Mouse (Mus musculus): ENCODE data around the gene Miga1. TPM values are rescaled to one million over a fixed set of nuclear protein-coding genes. Genes with fewer than 3 reads are reported as not detected.
A peak's percentile ranks its signal among the peaks of the same experiment; 100 is the strongest.
"Not testable (repeated sequence)": the region's sequence is repeated elsewhere in the genome, so short reads cannot be mapped to it uniquely, and the experiment has no call there.

Miga1 gene
- polyA plus RNA-seq, 1 experiment from 2014 or later = 18.8 TPM

GRCm38 (mm10) chr3:152320972-152321645, 19.1 kb downstream of the Miga1 start:
- Histone ChIP-seq H3K36me3 (peaks cover 34% of the 10 kb centered on the region), H3K9ac (no peak overlapping the region), H3K9me3 (replicated peaks) (no peaks in the 10 kb centered on the region), H3K4me1 (replicated peaks) (no peaks in the 10 kb centered on the region), H3K4me2 (no peak overlapping the region), H3K27ac (ENCODE audit: poor library complexity, severe bottlenecking) (no peak overlapping the region), H3K27me3 (replicated peaks) (no peaks in the 10 kb centered on the region), H3K4me3 (no peak overlapping the region)
- ATAC-seq (ENCODE audit: insufficient number of reproducible peaks, low FRiP score) = no peak
- WGBS = 86% methylated on average over 10 of the region's 10 CpGs

GRCm38 (mm10) chr3:152316447-152317173, 23.6 kb downstream of the Miga1 start:
- peaks cover 34% of the 10 kb centered on the region for H3K36me3 ChIP-seq
- H3K9me3 ChIP-seq (replicated peaks); ATAC-seq (ENCODE audit: insufficient number of reproducible peaks, low FRiP score); H3K4me2 ChIP-seq; H3K4me3 ChIP-seq; H3K9ac ChIP-seq; H3K4me1 ChIP-seq (replicated peaks); H3K27ac ChIP-seq (ENCODE audit: poor library complexity, severe bottlenecking); H3K27me3 ChIP-seq (replicated peaks): not testable (repeated sequence)
- WGBS = 58% methylated on average over 9 of the region's 9 CpGs

GRCm38 (mm10) chr3:152315613-152316012, 24.6 kb downstream of the Miga1 start:
- 7% methylated on average over 7 of the region's 7 CpGs for WGBS
- H3K27me3 ChIP-seq (replicated peaks) = no peaks in the 10 kb centered on the region
- H3K9ac ChIP-seq = no peak overlapping the region
- H3K4me3 ChIP-seq = no peak overlapping the region
- no peaks in the 10 kb centered on the region for H3K9me3 ChIP-seq (replicated peaks)
- peaks cover 28% of the 10 kb centered on the region for H3K36me3 ChIP-seq
- H3K4me2 ChIP-seq = no peak overlapping the region
- peak; percentile 88 for ATAC-seq (ENCODE audit: insufficient number of reproducible peaks, low FRiP score)
- H3K27ac ChIP-seq (ENCODE audit: poor library complexity, severe bottlenecking) = no peak overlapping the region
- H3K4me1 ChIP-seq (replicated peaks) = peaks cover 10% of the 10 kb centered on the region

- not testable (repeated sequence) for H3K4me2 ChIP-seq; H3K4me3 ChIP-seq; H3K9ac ChIP-seq; H3K27me3 ChIP-seq (replicated peaks); H3K27ac ChIP-seq (ENCODE audit: poor library complexity, severe bottlenecking); ATAC-seq (ENCODE audit: insufficient number of reproducible peaks, low FRiP score); H3K9me3 ChIP-seq (replicated peaks)
- peaks cover 23% of the 10 kb centered on the region for H3K36me3 ChIP-seq
- 80% methylated on average over 14 of the region's 14 CpGs for WGBS
- peaks cover 18% of the 10 kb centered on the region for H3K4me1 ChIP-seq (replicated peaks)
These were observed 25.5 kb downstream of the Miga1 start for GRCm38 (mm10) chr3:152314666-152315065.

- Histone ChIP-seq H3K4me3 (no peak overlapping the region), H3K27ac (ENCODE audit: poor library complexity, severe bottlenecking) (peak overlapping the region; percentile 98), H3K4me1 (replicated peaks) (peaks cover 65% of the 10 kb centered on the region), H3K36me3 (peaks cover 11% of the 10 kb centered on the region), H3K27me3 (replicated peaks) (no peaks in the 10 kb centered on the region), H3K9me3 (replicated peaks) (no peaks in the 10 kb centered on the region), H3K4me2 (0 out of 2 replicates have a peak overlapping the region, but pooled peaks have one; percentile 20), H3K9ac (peak overlapping the region; percentile 41)
- ATAC-seq (ENCODE audit: insufficient number of reproducible peaks, low FRiP score) = no peak
- WGBS = 67% methylated on average over 9 of the region's 9 CpGs
These were observed 31.0 kb downstream of the Miga1 start for GRCm38 (mm10) chr3:152309250-152309645.

GRCm38 (mm10) chr3:152308485-152309249, 31.5 kb downstream of the Miga1 start:
- ATAC-seq (ENCODE audit: insufficient number of reproducible peaks, low FRiP score) = peak; percentile 76
- H3K4me3 ChIP-seq = no peak overlapping the region
- H3K9ac ChIP-seq = peak overlapping the region; percentile 41
- 5% methylated on average over 10 of the region's 10 CpGs for WGBS
- peaks cover 70% of the 10 kb centered on the region for H3K4me1 ChIP-seq (replicated peaks)
- no peaks in the 10 kb centered on the region for H3K27me3 ChIP-seq (replicated peaks)
- peaks cover 11% of the 10 kb centered on the region for H3K36me3 ChIP-seq
- peak overlapping the region; percentile 20; the same call in 1 of the 2 replicates for H3K4me2 ChIP-seq
- peak overlapping the region; percentile 98 for H3K27ac ChIP-seq (ENCODE audit: poor library complexity, severe bottlenecking)
- no peaks in the 10 kb centered on the region for H3K9me3 ChIP-seq (replicated peaks)

GRCm38 (mm10) chr3:152305971-152306370, 34.2 kb downstream of the Miga1 start:
- no peak for ATAC-seq (ENCODE audit: insufficient number of reproducible peaks, low FRiP score)
- no peak overlapping the region for H3K4me3 ChIP-seq
- no peaks in the 10 kb centered on the region for H3K27me3 ChIP-seq (replicated peaks)
- H3K4me1 ChIP-seq (replicated peaks) = peaks cover 79% of the 10 kb centered on the region
- peak overlapping the region; percentile 98 for H3K27ac ChIP-seq (ENCODE audit: poor library complexity, severe bottlenecking)
- peaks cover 8% of the 10 kb centered on the region; the same call in 1 of the 2 replicates for H3K36me3 ChIP-seq
- 68% methylated on average over 4 of the region's 4 CpGs for whole genome bisulfite sequencing
- H3K9me3 ChIP-seq (replicated peaks) = no peaks in the 10 kb centered on the region
- H3K4me2 ChIP-seq = no peak overlapping the region
- H3K9ac ChIP-seq = peak overlapping the region; percentile 31; the same call in 1 of the 2 replicates

GRCm38 (mm10) chr3:152305080-152305479, 35.1 kb downstream of the Miga1 start:
- H3K27ac ChIP-seq (ENCODE audit: poor library complexity, severe bottlenecking) = peak overlapping the region; percentile 98
- no peak overlapping the region for H3K4me2 ChIP-seq
- no peak for ATAC-seq (ENCODE audit: insufficient number of reproducible peaks, low FRiP score)
- peak overlapping the region; percentile 19; the same call in 1 of the 2 replicates for H3K9ac ChIP-seq
- WGBS = 46% methylated on average over 8 of the region's 8 CpGs
- H3K9me3 ChIP-seq (replicated peaks) = no peaks in the 10 kb centered on the region
- peaks cover 15% of the 10 kb centered on the region for H3K36me3 ChIP-seq
- no peak overlapping the region for H3K4me3 ChIP-seq
- H3K27me3 ChIP-seq (replicated peaks) = no peaks in the 10 kb centered on the region
- peaks cover 72% of the 10 kb centered on the region for H3K4me1 ChIP-seq (replicated peaks)

GRCm38 (mm10) chr3:152304093-152304815, 36.0 kb downstream of the Miga1 start:
- H3K36me3 ChIP-seq = peaks cover 15% of the 10 kb centered on the region
- no peak overlapping the region for H3K9ac ChIP-seq
- 14% methylated on average over 6 of the region's 6 CpGs for WGBS
- H3K27me3 ChIP-seq (replicated peaks) = no peaks in the 10 kb centered on the region
- peak overlapping the region; percentile 98 for H3K27ac ChIP-seq (ENCODE audit: poor library complexity, severe bottlenecking)
- peak overlapping the region; percentile 6; the same call in 1 of the 2 replicates for H3K4me2 ChIP-seq
- no peak overlapping the region for H3K4me3 ChIP-seq
- H3K4me1 ChIP-seq (replicated peaks) = peaks cover 64% of the 10 kb centered on the region
- peak; percentile 77 for ATAC-seq (ENCODE audit: insufficient number of reproducible peaks, low FRiP score)
- H3K9me3 ChIP-seq (replicated peaks) = no peaks in the 10 kb centered on the region

- no peak overlapping the region for H3K9ac ChIP-seq
- no peak overlapping the region for H3K4me3 ChIP-seq
- H3K9me3 ChIP-seq (replicated peaks) = no peaks in the 10 kb centered on the region
- WGBS = 52% methylated on average over 9 of the region's 9 CpGs
- H3K27me3 ChIP-seq (replicated peaks) = no peaks in the 10 kb centered on the region
- peak overlapping the region; percentile 98 for H3K27ac ChIP-seq (ENCODE audit: poor library complexity, severe bottlenecking)
- H3K4me2 ChIP-seq = no peak overlapping the region
- no peak for ATAC-seq (ENCODE audit: insufficient number of reproducible peaks, low FRiP score)
- H3K4me1 ChIP-seq (replicated peaks) = peaks cover 54% of the 10 kb centered on the region
- peaks cover 15% of the 10 kb centered on the region for H3K36me3 ChIP-seq
These were observed 37.2 kb downstream of the Miga1 start for GRCm38 (mm10) chr3:152302991-152303390.

All from heart, embryonic 12.5 days (tissue).